Mouse (Mus musculus): ENCODE data around the gene Rab14. TPM values are rescaled to one million over a fixed set of nuclear protein-coding genes. Genes with fewer than 3 reads are reported as not detected.

The Rab14 gene
- polyA plus RNA-seq, 1 experiment, result 84.2 TPM

GRCm38 (mm10) chr2:35161846-35162488 lies 39.0 kb downstream of the Rab14 start:
- DNase-seq, result no peak
- TF ChIP-seq CTCF (IDR thresholded peaks at IDR 0.05; ENCODE audit: borderline replicate concordance, control insufficient read depth, extremely low read depth, insufficient read depth, low read length, poor library complexity), result no peak
- no peak for TF ChIP-seq POLR2A (IDR thresholded peaks at IDR 0.05; ENCODE audit: control insufficient read depth, extremely low read depth, insufficient read depth, low read length, poor library complexity)
- Histone ChIP-seq H3K27me3 (ENCODE audit: control insufficient read depth, insufficient read depth, low read length) (no peaks in the 10 kb centered on the region), H3K4me3 (ENCODE audit: control insufficient read depth, insufficient read depth, low read length) (no peak overlapping the region), H3K4me1 (replicated peaks; ENCODE audit: control insufficient read depth, insufficient read depth, low read length) (no peaks in the 10 kb centered on the region), H3K36me3 (ENCODE audit: control insufficient read depth, insufficient read depth, low read length) (peaks cover 82% of the 10 kb centered on the region), H3K27ac (ENCODE audit: control insufficient read depth, insufficient read depth, low read length) (no peak overlapping the region)
- whole genome bisulfite sequencing, result 95% methylated on average over 4 of the region's 4 CpGs

- 83% methylated on average over 5 of the region's 5 CpGs for WGBS
- Histone ChIP-seq H3K27me3 (ENCODE audit: control insufficient read depth, insufficient read depth, low read length) (no peaks in the 10 kb centered on the region), H3K27ac (ENCODE audit: control insufficient read depth, insufficient read depth, low read length) (no peak overlapping the region), H3K4me1 (replicated peaks; ENCODE audit: control insufficient read depth, insufficient read depth, low read length) (no peaks in the 10 kb centered on the region), H3K36me3 (ENCODE audit: control insufficient read depth, insufficient read depth, low read length) (peaks cover 80% of the 10 kb centered on the region), H3K4me3 (ENCODE audit: control insufficient read depth, insufficient read depth, low read length) (no peak overlapping the region)
- TF ChIP-seq CTCF (IDR thresholded peaks at IDR 0.05; ENCODE audit: borderline replicate concordance, control insufficient read depth, extremely low read depth, insufficient read depth, low read length, poor library complexity) (no peak), POLR2A (IDR thresholded peaks at IDR 0.05; ENCODE audit: control insufficient read depth, extremely low read depth, insufficient read depth, low read length, poor library complexity) (no peak)
- no peak for DNase-seq
Observed at GRCm38 (mm10) chr2:35160206-35160605, 40.7 kb downstream of the Rab14 start.

GRCm38 (mm10) chr2:35158358-35158757 lies 42.6 kb downstream of the Rab14 start:
- WGBS, result over 99% methylated on average over 3 of the region's 3 CpGs
- Histone ChIP-seq H3K4me3 (ENCODE audit: control insufficient read depth, insufficient read depth, low read length) (no peak overlapping the region), H3K4me1 (replicated peaks; ENCODE audit: control insufficient read depth, insufficient read depth, low read length) (no peaks in the 10 kb centered on the region), H3K27ac (ENCODE audit: control insufficient read depth, insufficient read depth, low read length) (no peak overlapping the region), H3K27me3 (ENCODE audit: control insufficient read depth, insufficient read depth, low read length) (no peaks in the 10 kb centered on the region), H3K36me3 (ENCODE audit: control insufficient read depth, insufficient read depth, low read length) (peaks cover 87% of the 10 kb centered on the region)
- DNase-seq, result no peak
- TF ChIP-seq POLR2A (IDR thresholded peaks at IDR 0.05; ENCODE audit: control insufficient read depth, extremely low read depth, insufficient read depth, low read length, poor library complexity) (no peak), CTCF (IDR thresholded peaks at IDR 0.05; ENCODE audit: borderline replicate concordance, control insufficient read depth, extremely low read depth, insufficient read depth, low read length, poor library complexity) (no peak)

- TF ChIP-seq CTCF (IDR thresholded peaks at IDR 0.05; ENCODE audit: borderline replicate concordance, control insufficient read depth, extremely low read depth, insufficient read depth, low read length, poor library complexity) (no peak), POLR2A (IDR thresholded peaks at IDR 0.05; ENCODE audit: control insufficient read depth, extremely low read depth, insufficient read depth, low read length, poor library complexity) (no peak)
- Histone ChIP-seq H3K4me3 (ENCODE audit: control insufficient read depth, insufficient read depth, low read length) (no peak overlapping the region), H3K4me1 (replicated peaks; ENCODE audit: control insufficient read depth, insufficient read depth, low read length) (no peaks in the 10 kb centered on the region), H3K36me3 (ENCODE audit: control insufficient read depth, insufficient read depth, low read length) (peaks cover 87% of the 10 kb centered on the region), H3K27ac (ENCODE audit: control insufficient read depth, insufficient read depth, low read length) (no peak overlapping the region), H3K27me3 (ENCODE audit: control insufficient read depth, insufficient read depth, low read length) (no peaks in the 10 kb centered on the region)
- no peak for DNase-seq
- 97% methylated on average over 7 of the region's 7 CpGs for WGBS
Observed at GRCm38 (mm10) chr2:35157836-35158235, 43.1 kb downstream of the Rab14 start.

- WGBS, result 75% methylated on average over 2 of the region's 2 CpGs
Observed at GRCm38 (mm10) chr2:35156985-35157384, 43.9 kb downstream of the Rab14 start.

GRCm38 (mm10) chr2:35153844-35154554 lies 46.9 kb downstream of the Rab14 start:
- Histone ChIP-seq H3K4me1 (replicated peaks; ENCODE audit: control insufficient read depth, insufficient read depth, low read length) (no peaks in the 10 kb centered on the region), H3K27ac (ENCODE audit: control insufficient read depth, insufficient read depth, low read length) (no peak overlapping the region), H3K36me3 (ENCODE audit: control insufficient read depth, insufficient read depth, low read length) (peaks cover 91% of the 10 kb centered on the region), H3K4me3 (ENCODE audit: control insufficient read depth, insufficient read depth, low read length) (no peak overlapping the region), H3K27me3 (ENCODE audit: control insufficient read depth, insufficient read depth, low read length) (no peaks in the 10 kb centered on the region)
- no peak for TF ChIP-seq CTCF (IDR thresholded peaks at IDR 0.05; ENCODE audit: borderline replicate concordance, control insufficient read depth, extremely low read depth, insufficient read depth, low read length, poor library complexity)
- TF ChIP-seq POLR2A (IDR thresholded peaks at IDR 0.05; ENCODE audit: control insufficient read depth, extremely low read depth, insufficient read depth, low read length, poor library complexity), result no peak
- no peak for DNase-seq
- WGBS, result 97% methylated on average over 8 of the region's 8 CpGs

More at GRCm38 (mm10) chr2:35156985-35157384, 43.9 kb downstream of the Rab14 start:
- no peak overlapping the region for H3K4me3 ChIP-seq (ENCODE audit: control insufficient read depth, insufficient read depth, low read length)
- DNase-seq, result no peak
- H3K27ac ChIP-seq (ENCODE audit: control insufficient read depth, insufficient read depth, low read length), result no peak overlapping the region
- TF ChIP-seq CTCF (IDR thresholded peaks at IDR 0.05; ENCODE audit: borderline replicate concordance, control insufficient read depth, extremely low read depth, insufficient read depth, low read length, poor library complexity) (no peak), POLR2A (IDR thresholded peaks at IDR 0.05; ENCODE audit: control insufficient read depth, extremely low read depth, insufficient read depth, low read length, poor library complexity) (no peak)
- no peaks in the 10 kb centered on the region for H3K27me3 ChIP-seq (ENCODE audit: control insufficient read depth, insufficient read depth, low read length)
- H3K36me3 ChIP-seq (ENCODE audit: control insufficient read depth, insufficient read depth, low read length), result peaks cover 88% of the 10 kb centered on the region
- H3K4me1 ChIP-seq (replicated peaks; ENCODE audit: control insufficient read depth, insufficient read depth, low read length), result no peaks in the 10 kb centered on the region

All from thymus, adult 2 months (tissue).